Mouse (Mus musculus): ENCODE results near the gene Vezf1. TPM values are rescaled to one million over a fixed set of nuclear protein-coding genes. Genes with fewer than 3 reads are reported as not detected.

The Vezf1 gene
- total RNA-seq, 2 experiments from 2014 or later: 16.3 to 37.3 TPM

DNA sequence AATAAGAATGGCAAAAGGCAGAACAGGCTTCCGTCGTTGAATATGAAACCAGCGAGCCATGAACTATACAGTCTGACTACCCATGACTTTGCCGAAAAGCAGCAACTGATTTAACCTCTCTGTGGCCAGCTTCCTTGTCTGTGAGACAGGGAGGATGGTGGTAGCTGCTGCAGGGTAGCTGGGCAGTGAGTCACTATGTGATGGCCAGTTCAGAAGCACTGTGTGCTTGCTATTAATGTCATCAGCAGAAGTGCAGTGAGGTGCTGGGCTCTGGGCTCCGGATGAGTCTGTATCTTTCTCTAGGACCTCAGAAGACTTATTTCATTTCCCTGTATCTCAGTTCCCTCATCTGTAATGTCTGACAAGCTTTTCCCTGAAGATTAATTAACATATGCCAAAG lies 22.2 kb downstream of the Vezf1 start:
- no peak for ATAC-seq (replicated peaks; ENCODE audit: low FRiP score, poor library complexity, severe bottlenecking)

GRCm38 (mm10) chr11:88091949-88092348 lies 23.9 kb downstream of the Vezf1 start:
- no peak for ATAC-seq (replicated peaks; ENCODE audit: low FRiP score, poor library complexity, severe bottlenecking)

- ATAC-seq (replicated peaks; ENCODE audit: low FRiP score, poor library complexity, severe bottlenecking): no peak
Measured at GRCm38 (mm10) chr11:88097173-88097572, 29.1 kb downstream of the Vezf1 start.

DNA sequence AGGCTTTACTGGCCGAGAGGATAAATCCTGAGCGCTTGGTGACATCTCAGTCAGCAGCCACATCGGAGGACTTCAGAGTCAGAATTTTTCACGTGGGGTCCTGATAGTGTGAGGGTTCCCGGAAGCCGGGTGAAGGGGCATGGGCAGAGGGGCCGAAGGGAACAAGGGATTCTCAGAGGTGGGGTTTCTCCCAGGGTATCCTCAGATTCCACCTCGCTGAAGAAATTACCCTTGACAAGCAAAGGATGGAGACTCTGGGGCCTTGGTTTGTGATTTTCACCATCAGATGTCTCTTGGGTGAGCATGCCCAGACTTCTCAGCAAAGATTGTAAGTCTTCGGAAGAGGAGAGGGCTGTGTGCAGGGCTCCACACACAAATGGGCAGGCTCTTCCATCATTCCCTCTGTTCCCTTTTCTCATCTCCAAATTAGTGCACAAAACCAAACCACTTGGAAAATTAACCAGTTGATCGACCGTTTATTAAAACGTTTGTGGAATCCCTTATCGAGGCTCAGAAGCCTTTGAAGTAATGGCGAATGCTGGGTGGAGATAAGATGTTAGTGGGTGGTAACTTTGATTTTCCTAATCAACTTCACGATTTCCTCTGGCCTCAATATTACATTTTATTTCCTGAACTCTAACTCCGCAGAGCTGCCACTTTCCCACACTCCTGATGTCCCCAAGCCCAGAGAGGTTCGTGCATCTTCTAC lies 30.1 kb downstream of the Vezf1 start, which contains the start of gene Cuedc1:
Cuedc1 (plus strand) TSS at position 38 of the 709 bp plus-strand sequence.
- no peak for ATAC-seq (replicated peaks; ENCODE audit: low FRiP score, poor library complexity, severe bottlenecking)

- no peak for ATAC-seq (replicated peaks; ENCODE audit: low FRiP score, poor library complexity, severe bottlenecking)
Measured at GRCm38 (mm10) chr11:88098787-88099598, 30.9 kb downstream of the Vezf1 start.

DNA sequence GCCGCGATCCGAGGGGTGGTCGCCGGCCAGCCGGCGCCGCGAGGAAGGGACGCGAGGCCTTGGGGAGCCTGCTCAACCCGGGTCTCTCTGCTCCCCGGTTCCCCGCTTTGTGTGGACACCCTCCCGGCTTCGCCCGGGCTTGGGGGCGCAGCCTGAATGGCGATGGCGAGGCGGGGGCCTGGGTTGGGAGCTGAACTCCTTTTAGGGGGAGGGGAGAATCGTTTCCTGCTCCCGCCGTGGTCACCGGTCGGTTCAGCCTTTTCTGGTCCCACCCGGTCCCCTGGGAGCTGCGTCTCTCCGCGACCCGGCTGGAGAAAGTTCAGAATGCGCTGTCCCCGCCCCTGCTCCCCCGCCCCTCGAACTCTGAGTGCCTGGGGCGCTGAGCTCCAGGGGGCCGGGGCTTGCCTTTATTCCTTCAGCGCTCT lies 31.5 kb downstream of the Vezf1 start:
- no peak for ATAC-seq (replicated peaks; ENCODE audit: low FRiP score, poor library complexity, severe bottlenecking)

- ATAC-seq (replicated peaks; ENCODE audit: low FRiP score, poor library complexity, severe bottlenecking): no peak
Measured at GRCm38 (mm10) chr11:88100170-88100569, 32.1 kb downstream of the Vezf1 start.

- ATAC-seq (replicated peaks; ENCODE audit: low FRiP score, poor library complexity, severe bottlenecking): no peak
Measured at GRCm38 (mm10) chr11:88103214-88103941, 35.3 kb downstream of the Vezf1 start.

- ATAC-seq (replicated peaks; ENCODE audit: low FRiP score, poor library complexity, severe bottlenecking): no peak
Measured at GRCm38 (mm10) chr11:88105494-88106291, 37.6 kb downstream of the Vezf1 start.

- no peak for ATAC-seq (replicated peaks; ENCODE audit: low FRiP score, poor library complexity, severe bottlenecking)
Measured at GRCm38 (mm10) chr11:88106292-88106554, 38.1 kb downstream of the Vezf1 start.

- no peak for ATAC-seq (replicated peaks; ENCODE audit: low FRiP score, poor library complexity, severe bottlenecking)
Measured at GRCm38 (mm10) chr11:88107365-88107764, 39.3 kb downstream of the Vezf1 start.

DNA sequence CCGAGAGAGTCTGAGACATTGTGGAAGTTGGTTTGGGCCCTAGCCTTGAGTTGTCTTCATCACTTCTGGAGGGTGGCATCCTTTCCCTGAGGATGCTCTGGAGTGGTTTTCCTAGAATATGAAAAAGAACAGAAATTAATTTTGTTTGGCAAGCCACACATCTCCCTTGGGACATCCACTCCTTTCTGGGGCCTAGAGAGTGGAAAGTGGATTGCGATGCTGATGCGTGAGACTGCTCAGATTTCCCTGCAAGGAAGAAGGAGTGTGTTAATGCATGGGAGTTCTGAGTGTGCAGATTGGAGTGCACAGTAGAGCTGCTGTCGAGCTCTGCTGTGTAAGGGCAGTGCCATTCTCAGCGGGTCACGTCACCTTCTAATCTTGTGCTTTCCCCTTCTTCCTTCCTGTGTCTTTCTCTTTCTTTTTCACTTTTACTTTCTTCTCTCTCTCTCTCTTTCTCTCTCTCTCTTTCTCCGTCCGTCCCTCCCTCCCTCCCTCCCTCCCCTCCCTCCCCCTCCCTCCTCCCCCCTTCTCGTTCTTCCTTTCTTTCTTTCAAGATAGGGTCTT lies 42.0 kb downstream of the Vezf1 start:
- no peak for ATAC-seq (replicated peaks; ENCODE audit: low FRiP score, poor library complexity, severe bottlenecking)

DNA sequence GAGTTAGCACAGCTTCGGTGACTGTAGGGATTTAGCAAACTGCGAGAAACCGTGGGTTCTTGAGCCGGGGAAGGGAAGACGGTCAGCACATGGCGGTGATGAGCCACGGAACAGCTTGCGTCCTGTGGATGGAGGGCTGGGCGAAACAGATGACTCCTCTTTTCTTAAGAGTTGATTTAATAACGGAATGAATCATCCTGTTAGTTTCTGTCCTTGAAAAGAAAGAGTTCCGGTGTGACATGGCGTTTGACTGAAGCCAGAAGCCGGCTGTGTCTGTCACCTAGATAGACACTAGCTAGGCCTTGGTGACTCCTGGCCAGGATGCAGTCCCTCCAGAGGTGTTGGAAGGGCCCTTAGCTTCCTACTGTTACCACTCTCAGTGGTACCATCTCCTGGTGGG lies 44.0 kb downstream of the Vezf1 start:
- ATAC-seq (replicated peaks; ENCODE audit: low FRiP score, poor library complexity, severe bottlenecking): no peak

- no peak for ATAC-seq (replicated peaks; ENCODE audit: low FRiP score, poor library complexity, severe bottlenecking)
Measured at GRCm38 (mm10) chr11:88112677-88113333, 44.7 kb downstream of the Vezf1 start.

DNA sequence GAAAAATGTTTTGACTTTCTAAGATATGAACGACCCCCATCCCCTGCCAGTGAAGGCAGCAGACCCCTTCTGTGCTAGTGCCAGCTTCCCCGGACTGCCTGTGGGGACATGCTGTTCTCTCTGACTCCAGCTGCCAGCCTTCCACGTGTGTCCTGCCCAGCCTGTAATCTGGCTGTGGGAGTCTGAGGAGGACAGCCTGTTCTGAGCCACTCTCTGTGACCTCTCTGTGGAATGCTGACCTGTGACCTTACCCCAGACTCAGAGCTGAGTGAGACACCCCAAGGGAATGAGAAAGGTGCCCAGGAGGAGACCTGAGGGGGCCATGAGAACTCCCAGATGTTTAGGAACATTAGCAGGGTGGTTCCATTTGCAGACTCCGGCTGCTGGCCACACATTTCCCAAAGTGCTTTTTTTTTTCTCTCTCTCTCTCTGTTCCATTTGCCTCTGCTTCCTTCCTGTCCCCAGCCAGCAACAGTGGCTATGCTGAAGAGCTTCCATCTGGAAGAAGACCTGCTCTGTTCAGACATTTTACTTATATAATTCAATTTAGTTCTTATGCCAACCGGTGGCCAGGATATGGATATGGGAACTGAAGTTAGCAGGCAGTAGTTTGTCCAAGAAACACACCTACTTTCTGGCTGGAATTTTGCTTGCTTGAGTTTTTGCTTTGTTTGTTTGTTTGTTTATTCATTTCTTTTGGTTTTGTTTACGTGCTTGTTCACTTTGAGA lies 45.6 kb downstream of the Vezf1 start:
- ATAC-seq (replicated peaks; ENCODE audit: low FRiP score, poor library complexity, severe bottlenecking): no peak

DNA sequence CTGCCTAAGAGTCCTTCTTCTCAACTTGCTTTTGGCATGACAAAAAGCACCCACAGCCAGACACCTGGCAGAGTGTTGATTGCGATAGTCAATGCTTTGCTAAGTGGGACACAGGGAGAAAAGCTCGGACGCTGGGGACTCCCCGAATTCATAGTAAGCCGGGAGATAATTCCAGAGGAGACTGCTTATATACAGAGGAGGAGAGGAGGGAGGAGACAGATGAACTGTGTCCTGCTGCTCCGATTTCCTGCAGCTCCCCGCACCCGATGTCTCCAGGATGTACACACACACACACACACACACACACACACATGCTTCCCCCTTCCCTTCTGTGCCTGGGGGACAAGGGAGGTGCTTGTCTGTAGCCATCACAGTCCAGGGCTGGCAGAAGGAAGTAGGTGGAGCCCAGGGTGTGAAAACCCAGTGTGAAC lies 46.8 kb downstream of the Vezf1 start:
- ATAC-seq (replicated peaks; ENCODE audit: low FRiP score, poor library complexity, severe bottlenecking): no peak

- ATAC-seq (replicated peaks; ENCODE audit: low FRiP score, poor library complexity, severe bottlenecking): no peak
Measured at GRCm38 (mm10) chr11:88116568-88116967, 48.5 kb downstream of the Vezf1 start.

DNA sequence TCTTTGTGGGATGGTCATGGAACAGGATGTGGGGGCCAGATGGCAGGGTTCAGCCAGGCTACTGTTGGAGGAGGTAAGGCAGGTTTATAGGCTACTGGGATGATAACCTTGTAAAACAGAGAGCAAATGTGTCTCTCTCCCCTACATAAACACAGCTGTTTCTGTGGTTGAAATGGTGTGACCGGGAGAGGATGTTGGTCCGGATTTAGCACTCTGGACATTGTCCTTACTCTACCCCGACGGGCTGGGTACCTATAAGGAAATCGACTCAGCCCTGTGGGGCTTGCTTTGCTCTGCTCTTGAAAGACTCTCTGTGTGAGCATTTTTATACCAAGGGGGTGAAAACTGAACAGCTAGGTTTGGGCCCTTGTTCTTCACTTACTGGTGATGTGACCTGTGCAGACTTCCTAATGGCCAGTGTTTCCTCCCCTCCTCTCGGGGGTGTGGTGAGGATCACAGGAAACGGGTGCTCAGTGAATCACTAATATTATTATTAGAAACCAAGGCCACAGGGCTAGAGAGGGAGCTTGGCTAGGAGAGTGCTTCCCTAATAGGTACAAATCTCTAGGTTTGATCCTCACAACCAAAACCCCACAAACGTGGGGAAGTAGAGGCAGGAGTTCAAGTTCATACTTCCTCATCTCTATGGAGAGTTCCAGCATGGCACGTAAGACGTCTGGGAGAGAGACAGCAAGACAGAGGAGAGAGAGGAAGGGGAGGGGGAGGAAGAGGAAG lies 49.4 kb downstream of the Vezf1 start:
- no peak for ATAC-seq (replicated peaks; ENCODE audit: low FRiP score, poor library complexity, severe bottlenecking)

All from erythroid progenitor cell, adult 5-6 weeks (primary cell).